Mouse (Mus musculus): ENCODE data around the gene Vamp2. TPM values are rescaled to one million over a fixed set of nuclear protein-coding genes. Genes with fewer than 3 reads are reported as not detected.

Vamp2 gene
- total and polyA plus RNA-seq, 2 experiments = 5.2 to 36.9 TPM

GRCm38 (mm10) chr11:69101604-69102402 is 13.5 kb downstream of the Vamp2 start:
- no peak overlapping the region for H3K27ac ChIP-seq (replicated peaks; ENCODE audit: insufficient read depth, low read depth, low read length)
- peaks cover 12% of the 10 kb centered on the region for H3K4me1 ChIP-seq (ENCODE audit: control insufficient read depth, insufficient read depth, low read length)
- TF ChIP-seq POLR2A (IDR thresholded peaks at IDR 0.05; ENCODE audit: extremely low read depth, insufficient read depth, low read length) (no peak), CTCF (IDR thresholded peaks at IDR 0.05; ENCODE audit: low read depth, low read length) (no peak)
- H3K27me3 ChIP-seq (ENCODE audit: control insufficient read depth, insufficient read depth, low read length) = no peaks in the 10 kb centered on the region
- DNase-seq (ENCODE audit: extremely low read depth, low read depth, low spot score) = no peak
- no peak overlapping the region for H3K4me3 ChIP-seq (ENCODE audit: insufficient read depth, low read depth, low read length)
- H3K9ac ChIP-seq (ENCODE audit: low read depth, low read length) = no peak overlapping the region
- peaks cover 13% of the 10 kb centered on the region; the same call in 1 of the 2 replicates for H3K79me2 ChIP-seq (ENCODE audit: control insufficient read depth, insufficient read depth, low read length)
- WGBS = 95% methylated on average over 21 of the region's 21 CpGs
- H3K36me3 ChIP-seq (ENCODE audit: control insufficient read depth, insufficient read depth, low read length) = peaks cover 55% of the 10 kb centered on the region

GRCm38 (mm10) chr11:69102403-69102725 is 14.1 kb downstream of the Vamp2 start:
- no peak overlapping the region for H3K4me3 ChIP-seq (ENCODE audit: insufficient read depth, low read depth, low read length)
- DNase-seq (ENCODE audit: extremely low read depth, low read depth, low spot score) = no peak
- H3K36me3 ChIP-seq (ENCODE audit: control insufficient read depth, insufficient read depth, low read length) = peaks cover 60% of the 10 kb centered on the region
- peaks cover 12% of the 10 kb centered on the region for H3K4me1 ChIP-seq (ENCODE audit: control insufficient read depth, insufficient read depth, low read length)
- TF ChIP-seq CTCF (IDR thresholded peaks at IDR 0.05; ENCODE audit: low read depth, low read length) = no peak
- TF ChIP-seq POLR2A (IDR thresholded peaks at IDR 0.05; ENCODE audit: extremely low read depth, insufficient read depth, low read length) = no peak
- H3K27me3 ChIP-seq (ENCODE audit: control insufficient read depth, insufficient read depth, low read length) = no peaks in the 10 kb centered on the region
- no peak overlapping the region for H3K9ac ChIP-seq (ENCODE audit: low read depth, low read length)
- no peak overlapping the region for H3K27ac ChIP-seq (replicated peaks; ENCODE audit: insufficient read depth, low read depth, low read length)
- 94% methylated on average over 7 of the region's 7 CpGs for WGBS
- H3K79me2 ChIP-seq (ENCODE audit: control insufficient read depth, insufficient read depth, low read length) = peaks cover 13% of the 10 kb centered on the region; the same call in 1 of the 2 replicates

- Histone ChIP-seq H3K4me1 (ENCODE audit: control insufficient read depth, insufficient read depth, low read length) (peaks cover 9% of the 10 kb centered on the region), H3K27me3 (ENCODE audit: control insufficient read depth, insufficient read depth, low read length) (no peaks in the 10 kb centered on the region), H3K4me3 (ENCODE audit: insufficient read depth, low read depth, low read length) (no peak overlapping the region), H3K27ac (replicated peaks; ENCODE audit: insufficient read depth, low read depth, low read length) (no peak overlapping the region), H3K79me2 (ENCODE audit: control insufficient read depth, insufficient read depth, low read length) (peaks cover 13% of the 10 kb centered on the region; the same call in 1 of the 2 replicates), H3K36me3 (ENCODE audit: control insufficient read depth, insufficient read depth, low read length) (peaks cover 65% of the 10 kb centered on the region), H3K9ac (ENCODE audit: low read depth, low read length) (no peak overlapping the region)
- 98% methylated on average over 14 of the region's 14 CpGs for WGBS
- no peak for DNase-seq (ENCODE audit: extremely low read depth, low read depth, low spot score)
- TF ChIP-seq CTCF (IDR thresholded peaks at IDR 0.05; ENCODE audit: low read depth, low read length) (no peak), POLR2A (IDR thresholded peaks at IDR 0.05; ENCODE audit: extremely low read depth, insufficient read depth, low read length) (no peak)
Measured at GRCm38 (mm10) chr11:69103121-69103520, 14.8 kb downstream of the Vamp2 start.

- H3K79me2 ChIP-seq (ENCODE audit: control insufficient read depth, insufficient read depth, low read length) = peaks cover 13% of the 10 kb centered on the region; the same call in 1 of the 2 replicates
- H3K9ac ChIP-seq (ENCODE audit: low read depth, low read length) = no peak overlapping the region
- peaks cover 6% of the 10 kb centered on the region for H3K4me1 ChIP-seq (ENCODE audit: control insufficient read depth, insufficient read depth, low read length)
- no peak overlapping the region for H3K4me3 ChIP-seq (ENCODE audit: insufficient read depth, low read depth, low read length)
- no peaks in the 10 kb centered on the region for H3K27me3 ChIP-seq (ENCODE audit: control insufficient read depth, insufficient read depth, low read length)
- peaks cover 70% of the 10 kb centered on the region for H3K36me3 ChIP-seq (ENCODE audit: control insufficient read depth, insufficient read depth, low read length)
- no peak for TF ChIP-seq CTCF (IDR thresholded peaks at IDR 0.05; ENCODE audit: low read depth, low read length)
- TF ChIP-seq POLR2A (IDR thresholded peaks at IDR 0.05; ENCODE audit: extremely low read depth, insufficient read depth, low read length) = no peak
- no peak for DNase-seq (ENCODE audit: extremely low read depth, low read depth, low spot score)
- WGBS = 93% methylated on average over 15 of the region's 15 CpGs
- H3K27ac ChIP-seq (replicated peaks; ENCODE audit: insufficient read depth, low read depth, low read length) = no peak overlapping the region
Measured at GRCm38 (mm10) chr11:69103531-69104435, 15.5 kb downstream of the Vamp2 start.

- H3K36me3 ChIP-seq (ENCODE audit: control insufficient read depth, insufficient read depth, low read length) = peaks cover 77% of the 10 kb centered on the region
Measured at GRCm38 (mm10) chr11:69104487-69104886, 16.2 kb downstream of the Vamp2 start.

More at GRCm38 (mm10) chr11:69104487-69104886, 16.2 kb downstream of the Vamp2 start:
- no peak for TF ChIP-seq POLR2A (IDR thresholded peaks at IDR 0.05; ENCODE audit: extremely low read depth, insufficient read depth, low read length)
- TF ChIP-seq CTCF (IDR thresholded peaks at IDR 0.05; ENCODE audit: low read depth, low read length) = no peak
- Histone ChIP-seq H3K4me1 (ENCODE audit: control insufficient read depth, insufficient read depth, low read length) (peaks cover 6% of the 10 kb centered on the region), H3K27me3 (ENCODE audit: control insufficient read depth, insufficient read depth, low read length) (no peaks in the 10 kb centered on the region), H3K27ac (replicated peaks; ENCODE audit: insufficient read depth, low read depth, low read length) (no peak overlapping the region), H3K9ac (ENCODE audit: low read depth, low read length) (no peak overlapping the region), H3K79me2 (ENCODE audit: control insufficient read depth, insufficient read depth, low read length) (peaks cover 12% of the 10 kb centered on the region; the same call in 1 of the 2 replicates), H3K4me3 (ENCODE audit: insufficient read depth, low read depth, low read length) (no peak overlapping the region)
- no peak for DNase-seq (ENCODE audit: extremely low read depth, low read depth, low spot score)
- WGBS = 94% methylated on average over 14 of the region's 14 CpGs

Measured in liver, adult 2 months (tissue).